Mouse (Mus musculus) liver, embryonic 18 days (tissue): ENCODE data around the gene Astn2. TPM values are rescaled to one million over a fixed set of nuclear protein-coding genes. Genes with fewer than 3 reads are reported as not detected.

Source experiments
- polyA plus RNA-seq: library from polyadenylated mRNA; depleted of rRNA; stranded (reverse); fragments of >200 nt; gene quantifications from 2 replicates; pipeline ENCODE4 v1.2.3, GENCODE M21; 2012; rRNA removed

Gene Astn2
- polyA plus RNA-seq = 0.10 TPM in 2 replicates

DNA sequence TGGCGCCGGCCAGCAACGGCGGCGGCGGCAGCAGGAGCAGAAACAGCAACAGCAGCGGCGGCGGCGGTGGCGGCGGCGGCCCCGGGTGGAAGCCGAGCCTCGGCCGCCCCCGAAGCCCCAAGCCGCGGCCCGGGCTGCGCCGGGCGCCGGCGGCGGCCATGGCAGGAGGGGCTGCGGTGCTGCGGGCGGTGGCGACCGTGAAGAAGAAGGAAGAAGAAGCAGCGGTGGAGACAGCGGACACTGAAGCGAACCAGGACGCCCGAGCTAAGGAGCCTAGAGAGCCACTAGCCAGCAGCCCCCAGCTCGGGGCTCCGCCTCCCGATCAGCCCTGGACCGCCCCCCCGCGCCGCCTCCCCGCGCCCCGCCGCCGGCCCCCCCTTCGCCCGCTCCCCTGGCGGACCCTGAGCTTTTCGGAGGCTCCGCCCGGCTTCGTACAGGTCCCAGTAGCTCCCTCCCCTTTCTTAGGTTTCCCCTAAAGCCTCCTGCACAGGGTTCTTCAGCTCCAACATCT is at the start of gene Astn2:
Astn2 (minus strand) TSS at position 411 of the 511 bp plus-strand sequence.

DNA sequence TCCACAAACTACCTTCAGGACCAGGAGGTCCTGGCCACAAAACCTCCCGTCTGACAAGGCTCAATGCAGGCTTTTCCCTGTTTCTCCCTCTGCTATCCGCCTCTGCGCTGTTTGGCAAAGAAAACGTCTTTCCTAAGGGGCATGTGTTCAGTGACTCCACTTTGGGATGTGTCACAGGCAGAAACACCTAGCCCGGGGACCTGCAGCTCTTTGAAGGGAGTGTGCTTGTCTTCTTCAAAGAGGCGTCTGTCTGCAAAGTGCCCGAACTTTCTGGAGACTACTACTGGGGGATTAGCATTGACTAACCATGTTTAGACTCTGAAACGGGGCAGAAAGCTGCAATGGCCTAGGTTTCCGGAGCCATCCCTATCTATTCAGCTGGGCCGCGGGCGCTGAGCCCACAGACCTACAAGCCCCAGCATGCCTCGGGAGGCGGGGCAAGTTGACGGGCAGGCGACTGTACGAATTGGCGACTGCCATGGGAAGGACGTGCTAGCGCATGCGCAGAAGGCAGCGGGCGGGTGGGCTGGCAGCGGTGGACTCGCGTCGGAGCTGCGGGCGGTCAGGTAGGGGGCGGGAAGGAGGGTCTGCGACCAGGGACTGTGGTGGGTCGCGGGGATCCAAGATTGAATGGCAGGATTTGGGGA is 799.8 kb downstream of the Astn2 start, which contains the start of gene Trim32:
Trim32 (plus strand) TSS at position 483 of the 647 bp plus-strand sequence.

